In genomic region chr11:88648407-88648806, GRCm38 (mm10) we compare ENCODE assay signal across 10 mouse cellular contexts.
DNase-seq lines count a peak whose midpoint lies in the region; ATAC-seq lines count a peak whose summit lies in the region.
"Had no signal": no experiment of that assay in that cellular context is flagged by ENCODE, and none has a peak within 500 bp of the region (broad histone marks: within the 10 kb centered on the region; RNA-seq: fewer than 3 reads in every experiment).

No protein-coding gene starts in this region.

- 28% methylated on average over 5 of the region's 5 CpGs for WGBS in heart, embryonic 16.5 days
- WGBS in midbrain, embryonic 13.5 days: 57% methylated on average over 5 of the region's 5 CpGs
- 80% methylated on average over 5 of the region's 5 CpGs for WGBS in midbrain, embryonic 11.5 days
- WGBS in intestine, embryonic 15.5 days: 30% methylated on average over 5 of the region's 5 CpGs
- 16% methylated on average over 5 of the region's 5 CpGs for WGBS in neural tube, embryonic 15.5 days

- H3K4me1 ChIP-seq in heart, embryonic 16.5 days (ENCODE audit: control insufficient read depth, insufficient read depth, low read length): peaks cover 36% of the 10 kb centered on the region
- peaks cover 86% of the 10 kb centered on the region for H3K4me1 ChIP-seq in midbrain, embryonic 13.5 days (replicated peaks)
- H3K4me1 ChIP-seq in midbrain, embryonic 11.5 days (ENCODE audit: control insufficient read depth, insufficient read depth, low read length): peaks cover 47% of the 10 kb centered on the region
- peaks cover 19% of the 10 kb centered on the region for H3K4me1 ChIP-seq in intestine, embryonic 15.5 days (replicated peaks)
- peaks cover 74% of the 10 kb centered on the region for H3K4me1 ChIP-seq in neural tube, embryonic 15.5 days

- H3K27ac ChIP-seq in heart, embryonic 16.5 days (ENCODE audit: low read length): peak overlapping the region; percentile 53
- peak overlapping the region; percentile 57 for H3K27ac ChIP-seq in midbrain, embryonic 13.5 days
- H3K27ac ChIP-seq in midbrain, embryonic 11.5 days (ENCODE audit: low read depth, low read length): no peak overlapping the region
- H3K27ac ChIP-seq in intestine, embryonic 15.5 days: no peak overlapping the region
- H3K27ac ChIP-seq in neural tube, embryonic 15.5 days (replicated peaks): peak overlapping the region; percentile 74

- H3K27me3 ChIP-seq in heart, embryonic 16.5 days (ENCODE audit: control insufficient read depth, insufficient read depth, low read length): no peaks in the 10 kb centered on the region
- no peaks in the 10 kb centered on the region for H3K27me3 ChIP-seq in midbrain, embryonic 13.5 days
- H3K27me3 ChIP-seq in midbrain, embryonic 11.5 days (ENCODE audit: control insufficient read depth, insufficient read depth, low read length): no peaks in the 10 kb centered on the region
- no peaks in the 10 kb centered on the region for H3K27me3 ChIP-seq in intestine, embryonic 15.5 days (replicated peaks)
- H3K27me3 ChIP-seq in neural tube, embryonic 15.5 days (replicated peaks): no peaks in the 10 kb centered on the region

- no peak overlapping the region for H3K4me2 ChIP-seq in heart, embryonic 16.5 days (ENCODE audit: low read depth, low read length)
- no peak overlapping the region for H3K4me2 ChIP-seq in midbrain, embryonic 13.5 days (replicated peaks)
- H3K4me2 ChIP-seq in midbrain, embryonic 11.5 days: no peak overlapping the region
- no peak overlapping the region for H3K4me2 ChIP-seq in intestine, embryonic 15.5 days (replicated peaks)
- H3K4me2 ChIP-seq in neural tube, embryonic 15.5 days: no peak overlapping the region

- H3K36me3 ChIP-seq in heart, embryonic 16.5 days (ENCODE audit: control insufficient read depth, insufficient read depth): 0 out of 2 replicates have a peak, but pooled peaks cover 2% of the 10 kb centered on the region
- 0 out of 2 replicates have a peak, but pooled peaks cover 15% of the 10 kb centered on the region for H3K36me3 ChIP-seq in midbrain, embryonic 13.5 days
- H3K36me3 ChIP-seq in midbrain, embryonic 11.5 days (ENCODE audit: control insufficient read depth, insufficient read depth, low read length): no peaks in the 10 kb centered on the region; the same call in 1 of the 2 replicates
- H3K36me3 ChIP-seq in intestine, embryonic 15.5 days: peaks cover 6% of the 10 kb centered on the region; the same call in 1 of the 2 replicates
- H3K36me3 ChIP-seq in neural tube, embryonic 15.5 days: no peaks in the 10 kb centered on the region

- no peak overlapping the region for H3K4me3 ChIP-seq in heart, embryonic 16.5 days (ENCODE audit: low read length)
- H3K4me3 ChIP-seq in midbrain, embryonic 13.5 days (replicated peaks): no peak overlapping the region
- H3K4me3 ChIP-seq in midbrain, embryonic 11.5 days (ENCODE audit: low read depth, low read length): no peak overlapping the region
- no peak overlapping the region for H3K4me3 ChIP-seq in intestine, embryonic 15.5 days (replicated peaks)
- no peak overlapping the region for H3K4me3 ChIP-seq in neural tube, embryonic 15.5 days (replicated peaks)

- intact Hi-C loops in heart, postnatal 10 days (cut with DNase I): no loop called here

- no peak; the same call in 1 of the 2 replicates for ATAC-seq in heart, embryonic 16.5 days (replicated peaks; ENCODE audit: extremely low read depth, insufficient read depth, low FRiP score)
- ATAC-seq in midbrain, embryonic 13.5 days: no peak
- no peak for ATAC-seq in midbrain, embryonic 11.5 days (ENCODE audit: low FRiP score)
- peak; percentile 61 for ATAC-seq in intestine, embryonic 15.5 days
- ATAC-seq in neural tube, embryonic 15.5 days (ENCODE audit: low FRiP score): peak; percentile 68; the same call in 1 of the 2 replicates

- H3K9me3 ChIP-seq in heart, embryonic 16.5 days (replicated peaks; ENCODE audit: control insufficient read depth, low read length): no peaks in the 10 kb centered on the region
- no peaks in the 10 kb centered on the region for H3K9me3 ChIP-seq in midbrain, embryonic 13.5 days
- H3K9me3 ChIP-seq in midbrain, embryonic 11.5 days (ENCODE audit: control insufficient read depth, low read length): no peaks in the 10 kb centered on the region
- H3K9me3 ChIP-seq in intestine, embryonic 15.5 days: no peaks in the 10 kb centered on the region
- no peaks in the 10 kb centered on the region for H3K9me3 ChIP-seq in neural tube, embryonic 15.5 days (replicated peaks)

- H3K9ac ChIP-seq in heart, embryonic 16.5 days (ENCODE audit: low read length): no peak overlapping the region
- 0 out of 2 replicates have a peak overlapping the region, but pooled peaks have one; percentile 21 for H3K9ac ChIP-seq in midbrain, embryonic 13.5 days (replicated peaks)
- no peak overlapping the region for H3K9ac ChIP-seq in midbrain, embryonic 11.5 days (ENCODE audit: low read length)
- no peak overlapping the region for H3K9ac ChIP-seq in intestine, embryonic 15.5 days
- no peak overlapping the region for H3K9ac ChIP-seq in neural tube, embryonic 15.5 days (replicated peaks)

- DNase-seq in heart, postnatal 10 days: no peak
- no peak for DNase-seq in midbrain, embryonic 11.5 days (ENCODE audit: low spot score, missing footprints)
- no peak for DNase-seq in thymus, adult 18-20 months
- DNase-seq in cerebellum, adult 11 months: no peak
- DNase-seq: lung, postnatal 4 days; thymus, postnatal 14 days had no signal

Comparison
In these comparisons a context has a peak if more than half of its experiments do, and no peak if none do; other contexts are left out.
1. H3K27ac ChIP-seq: peak in heart, embryonic 16.5 days (single experiment), midbrain, embryonic 13.5 days (single experiment) and neural tube, embryonic 15.5 days (single experiment); none in midbrain, embryonic 11.5 days (single experiment) and intestine, embryonic 15.5 days (single experiment).
2. ATAC-seq: peak in intestine, embryonic 15.5 days (single experiment) and neural tube, embryonic 15.5 days (single experiment); none in heart, embryonic 16.5 days (single experiment), midbrain, embryonic 13.5 days (single experiment) and midbrain, embryonic 11.5 days (single experiment).